Mouse (Mus musculus) kidney, embryonic 14.5 days (tissue): ENCODE results near the gene Csnk2a2. TPM values are rescaled to one million over a fixed set of nuclear protein-coding genes. Genes with fewer than 3 reads are reported as not detected.

Experiments
- ATAC-seq: fragments of 200-750 bp; cut with Nextera tagmentation; 2 replicates; pipeline ENCODE4 v1.8.0; 2017; ENCODE audit warnings: moderate number of reproducible peaks, mild to moderate bottlenecking, moderate TSS enrichment, moderate library complexity; ENCODE audit not compliant: low FRiP score, low TSS enrichment
- H3K27ac ChIP-seq: fragments of 300-500 bp; sonication (generic); 2 replicates; pipeline ENCODE4 v1.5.1; 2014; ENCODE audit warnings: low read depth, mild to moderate bottlenecking, low read length, moderate library complexity, mixed read lengths
- H3K27me3 ChIP-seq: fragments of 300-500 bp; sonication (generic); 2 replicates; pipeline ENCODE4 v1.6.1; 2014; ENCODE audit warnings: mild to moderate bottlenecking, low read length; ENCODE audit not compliant: control insufficient read depth, insufficient read depth
- H3K36me3 ChIP-seq: fragments of 300-500 bp; sonication (generic); 2 replicates; pipeline ENCODE4 v1.6.1; 2014; ENCODE audit warnings: low read length, mixed read lengths; ENCODE audit not compliant: control insufficient read depth, insufficient read depth
- H3K4me1 ChIP-seq: fragments of 300-500 bp; sonication (generic); 2 replicates; pipeline ENCODE4 v1.6.1; 2014; ENCODE audit warnings: low read length, mixed read lengths; ENCODE audit not compliant: control insufficient read depth, insufficient read depth
- H3K4me2 ChIP-seq: fragments of 300-500 bp; sonication (generic); replicated peaks from 2 replicates; pipeline ENCODE4 v1.6.1; 2014; ENCODE audit warnings: low read depth, mild to moderate bottlenecking, low read length
- H3K4me3 ChIP-seq: fragments of 300-500 bp; sonication (generic); 2 replicates; pipeline ENCODE4 v1.5.1; 2014; ENCODE audit warnings: mild to moderate bottlenecking, low read length
- H3K9ac ChIP-seq: fragments of 300-500 bp; sonication (generic); 2 replicates; pipeline ENCODE4 v1.6.1; 2014; ENCODE audit warnings: low read depth, mild to moderate bottlenecking, low read length, moderate library complexity
- H3K9me3 ChIP-seq: fragments of 300-500 bp; sonication (generic); 2 replicates; pipeline ENCODE4 v1.6.1; 2016; ENCODE audit warnings: low read length; ENCODE audit not compliant: control insufficient read depth
- whole genome bisulfite sequencing: fragments of 180-500 bp; shearing (Covaris S2); extraction: QIAGEN DNeasy Blood & Tissue Kit; methylation state at CpG from one replicate; pipeline ENCODE4 v1.1.7; 2014; 5-methylcytosine and 5-hydroxymethylcytosine counted together
- polyA plus RNA-seq: library from polyadenylated mRNA; unstranded; fragments of >200 nt; fragmentation: Nextera tagmentation; extraction: Ambion mirVana; gene quantifications from 2 replicates; pipeline ENCODE4 v1.2.1, GENCODE M21; 2014

Gene Csnk2a2
- polyA plus RNA-seq, 1 experiment from 2014 or later = 20.7 TPM

DNA sequence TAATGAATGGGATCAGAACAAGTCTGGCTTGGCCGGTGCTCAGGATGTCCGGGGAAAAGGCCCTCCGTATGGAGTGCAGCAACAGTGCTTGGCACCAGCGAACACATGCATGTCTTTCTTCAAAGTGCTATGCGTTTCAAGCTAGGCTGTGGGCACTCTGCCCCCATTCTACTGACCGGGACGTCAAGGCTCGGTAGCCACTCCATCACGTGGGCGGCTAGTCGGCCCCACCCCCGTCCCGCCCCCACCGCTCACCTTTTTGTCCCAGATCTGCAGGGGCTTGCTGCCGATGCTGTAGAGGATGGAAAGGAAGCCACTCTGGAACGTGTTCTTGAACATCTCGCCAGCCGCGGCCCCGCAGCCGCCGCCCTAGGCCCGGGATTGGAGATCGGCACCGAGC lies 55.6 kb downstream of the Csnk2a2 start:
- peak; percentile 58 for ATAC-seq

DNA sequence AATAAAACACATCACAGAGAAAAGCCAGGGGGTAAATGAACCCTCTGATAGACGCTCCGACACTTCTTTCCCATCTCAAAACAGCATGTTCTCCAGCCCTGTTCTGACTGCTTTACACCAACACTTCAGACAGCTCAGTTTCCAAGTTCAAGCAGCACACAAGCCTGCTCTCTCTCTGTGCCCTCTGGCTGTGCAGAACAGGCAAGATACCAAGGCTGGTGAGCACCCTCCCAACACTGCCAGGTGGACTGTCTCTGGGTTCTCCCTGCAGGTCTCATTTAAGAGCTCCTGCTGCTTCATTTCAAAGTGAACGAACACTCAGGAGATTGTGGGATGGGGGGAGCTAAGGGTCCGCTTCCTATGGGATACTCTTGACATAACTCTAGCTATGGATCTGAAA lies 56.7 kb downstream of the Csnk2a2 start:
- WGBS = 57% methylated on average over 4 of the region's 4 CpGs
- no peaks in the 10 kb centered on the region for H3K36me3 ChIP-seq
- ATAC-seq = no peak
- peaks cover 39% of the 10 kb centered on the region for H3K4me1 ChIP-seq
- peak overlapping the region; percentile 94; the same call in 1 of the 2 replicates for H3K9ac ChIP-seq
- H3K4me3 ChIP-seq = peak overlapping the region; percentile 97
- peak overlapping the region; percentile 72 for H3K4me2 ChIP-seq
- H3K27me3 ChIP-seq = no peaks in the 10 kb centered on the region
- 0 out of 2 replicates have a peak overlapping the region, but pooled peaks have one; percentile 24 for H3K27ac ChIP-seq
- H3K9me3 ChIP-seq = no peaks in the 10 kb centered on the region

More for the DNA sequence above, 55.6 kb downstream of the Csnk2a2 start:
- no peaks in the 10 kb centered on the region for H3K9me3 ChIP-seq
- under 1% methylated on average over 25 of the region's 25 CpGs for WGBS
- peak overlapping the region; percentile 91 for H3K27ac ChIP-seq
- peak overlapping the region; percentile 72 for H3K4me2 ChIP-seq
- H3K9ac ChIP-seq = peak overlapping the region; percentile 94
- peak overlapping the region; percentile 97 for H3K4me3 ChIP-seq
- peaks cover 30% of the 10 kb centered on the region for H3K4me1 ChIP-seq
- no peaks in the 10 kb centered on the region for H3K27me3 ChIP-seq
- no peaks in the 10 kb centered on the region for H3K36me3 ChIP-seq

DNA sequence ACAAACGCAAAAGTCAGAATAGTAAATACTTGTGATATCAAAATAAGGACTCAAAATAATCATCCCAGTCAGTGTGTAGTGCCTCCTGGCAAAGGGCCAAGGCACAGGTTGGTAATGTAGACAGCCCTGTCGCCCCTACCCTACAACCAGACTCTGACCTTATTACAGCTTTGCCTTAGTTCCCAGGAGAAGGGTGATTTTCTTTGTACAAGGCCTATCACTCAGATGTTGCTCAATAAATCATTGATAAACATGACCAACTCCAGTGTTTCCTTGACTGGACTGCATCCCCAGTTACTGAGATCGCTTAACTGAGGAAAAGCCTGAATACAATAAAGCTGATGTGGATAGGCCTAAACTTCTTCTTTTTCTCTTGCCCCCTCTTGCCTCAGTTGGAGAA lies 57.4 kb downstream of the Csnk2a2 start:
- Histone ChIP-seq H3K4me2 (peak overlapping the region; percentile 72; the same call in 1 of the 2 replicates), H3K27me3 (no peaks in the 10 kb centered on the region), H3K4me1 (peaks cover 46% of the 10 kb centered on the region), H3K4me3 (no peak overlapping the region; the same call in 1 of the 2 replicates), H3K36me3 (no peaks in the 10 kb centered on the region), H3K9me3 (no peaks in the 10 kb centered on the region), H3K27ac (no peak overlapping the region), H3K9ac (peak overlapping the region; percentile 94; the same call in 1 of the 2 replicates)
- no peak for ATAC-seq
- 76% methylated on average over 3 of the region's 3 CpGs for WGBS

DNA sequence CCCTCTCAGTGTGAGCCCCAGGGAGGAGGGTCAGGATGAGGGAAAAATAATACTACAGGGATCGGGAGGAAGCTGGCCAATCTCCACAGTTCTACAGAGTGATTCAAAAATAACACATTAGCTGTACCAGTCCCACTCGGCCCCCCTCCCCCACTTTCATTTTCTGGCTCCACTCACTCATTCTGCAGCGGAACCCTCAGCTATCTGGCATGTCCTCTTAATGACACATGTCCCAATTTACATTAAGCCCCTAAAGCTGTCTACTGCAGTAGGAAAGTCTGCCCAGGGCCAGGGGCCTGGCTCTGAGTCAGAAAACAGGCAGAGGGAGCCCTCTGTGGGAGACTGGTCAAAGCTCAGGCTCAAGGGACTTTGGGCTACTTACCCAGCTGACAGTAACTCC lies 59.9 kb downstream of the Csnk2a2 start:
- WGBS = 37% methylated on average over 3 of the region's 3 CpGs
- H3K36me3 ChIP-seq = no peaks in the 10 kb centered on the region
- ATAC-seq = peak; percentile 2; the same call in 1 of the 2 replicates
- H3K4me2 ChIP-seq = no peak overlapping the region
- H3K4me3 ChIP-seq = no peak overlapping the region
- H3K27ac ChIP-seq = peak overlapping the region; percentile 51; the same call in 1 of the 2 replicates
- peak overlapping the region; percentile 40; the same call in 1 of the 2 replicates for H3K9ac ChIP-seq
- H3K27me3 ChIP-seq = no peaks in the 10 kb centered on the region
- peaks cover 55% of the 10 kb centered on the region for H3K4me1 ChIP-seq
- no peaks in the 10 kb centered on the region for H3K9me3 ChIP-seq

DNA sequence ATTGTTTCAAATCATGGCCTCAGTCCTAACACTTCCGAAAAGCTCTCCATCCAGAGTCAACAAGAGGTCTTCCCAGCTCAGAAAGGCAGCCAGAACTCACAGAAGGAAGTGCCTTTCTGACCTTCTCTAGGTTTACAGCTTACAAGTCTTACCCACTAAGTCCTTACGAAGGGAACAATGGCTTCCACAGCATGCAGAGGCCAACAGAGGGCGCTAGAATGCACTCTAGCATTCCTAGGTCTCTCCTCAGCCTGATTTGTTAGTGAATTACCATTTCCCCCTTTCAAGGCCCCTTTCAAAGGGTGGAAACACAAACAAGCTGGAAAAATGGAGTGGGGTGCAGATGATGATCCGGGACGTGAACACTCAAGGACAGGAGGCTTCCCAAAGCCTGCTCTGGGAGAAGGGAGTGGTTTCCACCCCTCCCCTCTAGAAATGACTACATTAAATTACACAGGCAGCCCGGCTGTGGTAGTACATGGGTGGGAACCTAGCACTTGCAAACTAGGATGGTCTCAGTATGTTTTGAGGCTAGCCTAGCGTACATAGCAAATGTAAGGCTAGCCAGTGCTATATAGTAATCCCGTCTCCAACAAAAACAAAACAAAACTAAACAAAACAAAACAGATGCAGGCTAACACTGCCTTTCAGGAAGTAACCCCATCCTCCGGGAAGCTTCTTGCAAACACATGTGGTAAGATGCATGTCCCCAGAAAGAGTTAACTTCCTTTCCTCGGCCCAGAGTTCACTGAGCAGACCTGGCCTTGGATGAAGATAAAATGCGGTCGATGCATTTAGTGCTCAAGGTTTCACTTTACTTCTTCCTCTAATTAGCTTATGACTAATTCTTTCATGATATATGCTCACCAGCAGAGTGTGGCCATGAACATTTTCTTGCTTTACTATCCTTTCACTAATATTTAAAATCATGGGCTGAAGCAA lies 62.0 kb downstream of the Csnk2a2 start:
- Histone ChIP-seq H3K36me3 (peaks cover 1% of the 10 kb centered on the region; the same call in 1 of the 2 replicates), H3K9me3 (no peaks in the 10 kb centered on the region), H3K4me2 (peak overlapping the region; percentile 15; the same call in 1 of the 2 replicates), H3K9ac (no peak overlapping the region), H3K4me1 (peaks cover 44% of the 10 kb centered on the region), H3K27me3 (no peaks in the 10 kb centered on the region), H3K4me3 (no peak overlapping the region), H3K27ac (peak overlapping the region; percentile 21; the same call in 1 of the 2 replicates)
- ATAC-seq = peak; percentile 29
- whole genome bisulfite sequencing = 24% methylated on average over 12 of the region's 12 CpGs

DNA sequence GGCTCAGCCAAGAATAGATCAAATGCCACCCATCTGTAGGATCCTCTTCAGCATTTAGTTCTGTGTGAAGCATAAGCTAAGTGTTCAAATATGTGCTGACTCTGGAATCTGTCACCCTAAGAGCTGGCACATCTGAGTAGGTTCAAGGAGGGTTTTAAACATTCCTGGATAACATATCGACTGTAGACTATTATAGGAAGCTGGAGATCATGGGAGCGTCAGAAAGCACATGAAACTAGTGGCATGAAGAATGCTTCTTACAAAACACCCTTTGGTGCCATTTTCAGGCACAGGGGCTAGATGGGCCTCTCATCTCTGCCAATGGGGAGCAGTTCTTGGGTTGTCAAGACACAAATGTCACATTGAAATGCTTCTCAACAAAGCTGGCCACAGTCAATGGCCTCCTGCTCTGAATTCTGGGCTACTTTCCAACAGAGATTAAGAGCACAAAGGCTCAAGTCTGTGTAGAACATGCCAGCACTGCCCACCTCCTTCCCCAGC lies 63.0 kb downstream of the Csnk2a2 start:
- peaks cover 12% of the 10 kb centered on the region for H3K36me3 ChIP-seq
- ATAC-seq = no peak
- WGBS = 78% methylated on average over 2 of the region's 2 CpGs
- no peak overlapping the region for H3K9ac ChIP-seq
- no peaks in the 10 kb centered on the region for H3K9me3 ChIP-seq
- H3K4me1 ChIP-seq = peaks cover 39% of the 10 kb centered on the region
- H3K27ac ChIP-seq = peak overlapping the region; percentile 21; the same call in 1 of the 2 replicates
- no peak overlapping the region for H3K4me3 ChIP-seq
- no peaks in the 10 kb centered on the region for H3K27me3 ChIP-seq
- no peak overlapping the region for H3K4me2 ChIP-seq

DNA sequence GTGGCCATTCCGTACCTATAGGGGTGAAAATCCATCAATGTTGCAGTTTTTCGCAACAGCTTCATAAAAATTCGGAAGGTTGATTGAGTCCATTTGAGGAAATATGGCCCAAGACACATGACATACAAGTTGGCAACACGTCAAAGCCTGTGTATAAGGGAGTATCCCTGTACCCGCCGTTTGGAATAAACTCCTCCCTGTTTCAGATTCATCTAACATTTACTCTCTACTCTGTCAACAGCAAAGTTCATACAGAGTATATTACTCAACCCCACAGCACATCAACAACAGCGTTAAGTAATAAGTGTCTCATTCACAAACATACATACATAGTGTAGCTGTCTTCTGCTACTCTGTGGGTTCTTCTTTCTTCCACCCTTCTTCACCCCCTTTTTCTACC lies 65.2 kb downstream of the Csnk2a2 start:
- no peaks in the 10 kb centered on the region for H3K27me3 ChIP-seq
- H3K9me3 ChIP-seq = no peaks in the 10 kb centered on the region
- ATAC-seq = no peak
- no peak overlapping the region for H3K9ac ChIP-seq
- no peak overlapping the region for H3K27ac ChIP-seq
- no peak overlapping the region for H3K4me2 ChIP-seq
- peaks cover 31% of the 10 kb centered on the region for H3K36me3 ChIP-seq
- no peak overlapping the region for H3K4me3 ChIP-seq
- 85% methylated on average over 7 of the region's 7 CpGs for WGBS
- H3K4me1 ChIP-seq = peaks cover 29% of the 10 kb centered on the region; the same call in 1 of the 2 replicates

DNA sequence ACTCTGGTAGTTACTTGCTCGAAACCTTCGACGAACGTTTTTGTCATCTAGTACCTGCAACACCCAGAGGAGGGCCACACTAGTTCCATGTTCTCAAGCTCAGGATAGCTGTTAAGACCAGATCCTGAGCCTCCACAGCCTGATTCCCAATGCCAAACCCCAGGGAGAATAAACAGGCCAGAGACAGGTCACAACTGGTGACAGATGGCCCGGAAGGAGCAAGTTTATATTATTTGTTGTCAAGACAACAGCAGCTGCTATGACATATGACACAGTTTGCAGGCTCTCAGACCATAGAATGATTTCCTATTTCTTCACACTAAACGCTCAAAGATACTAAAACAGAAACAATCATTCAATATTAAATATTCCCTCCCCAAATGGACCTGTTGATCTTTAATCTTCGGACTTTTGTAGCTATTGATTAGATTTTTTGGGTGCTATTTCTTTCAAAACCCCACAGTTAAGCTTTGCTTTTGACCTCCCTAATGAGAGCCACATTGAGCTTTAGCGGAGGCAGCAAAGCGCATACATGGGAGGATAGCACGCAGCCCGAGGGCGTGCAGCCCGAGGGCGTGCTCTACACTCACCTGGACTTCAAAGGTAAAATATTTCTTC lies 67.5 kb downstream of the Csnk2a2 start:
- ATAC-seq = no peak
- H3K4me3 ChIP-seq = no peak overlapping the region
- H3K4me1 ChIP-seq = peaks cover 8% of the 10 kb centered on the region; the same call in 1 of the 2 replicates
- H3K27ac ChIP-seq = no peak overlapping the region
- H3K9ac ChIP-seq = no peak overlapping the region
- no peak overlapping the region for H3K4me2 ChIP-seq
- no peaks in the 10 kb centered on the region for H3K27me3 ChIP-seq
- WGBS = 93% methylated on average over 14 of the region's 14 CpGs
- no peaks in the 10 kb centered on the region for H3K9me3 ChIP-seq
- H3K36me3 ChIP-seq = peaks cover 38% of the 10 kb centered on the region
